Mouse (Mus musculus) heart, postnatal 36 days (tissue): ENCODE measurements around the gene Cenpv. TPM values are rescaled to one million over a fixed set of nuclear protein-coding genes. Genes with fewer than 3 reads are reported as not detected.

Source experiments
- DNase-seq, 2 experiments: peaks; one replicate each; pipeline ENCODE4 v3.0.0; 2021 to 2022
- intact Hi-C: fragments of 180-260 bp; cut with DNase I; formaldehyde crosslinking; loops from one replicate; pipeline ENCODE4 v1.15.1; 2025
- total RNA-seq, 2 experiments: library from RNA; stranded (reverse); gene quantifications; 2 replicates each; pipeline ENCODE4 v1.2.3; 2021

Gene Cenpv
- total RNA-seq, 2 experiments from 2014 or later: 22.8 to 25.0 TPM

DNA sequence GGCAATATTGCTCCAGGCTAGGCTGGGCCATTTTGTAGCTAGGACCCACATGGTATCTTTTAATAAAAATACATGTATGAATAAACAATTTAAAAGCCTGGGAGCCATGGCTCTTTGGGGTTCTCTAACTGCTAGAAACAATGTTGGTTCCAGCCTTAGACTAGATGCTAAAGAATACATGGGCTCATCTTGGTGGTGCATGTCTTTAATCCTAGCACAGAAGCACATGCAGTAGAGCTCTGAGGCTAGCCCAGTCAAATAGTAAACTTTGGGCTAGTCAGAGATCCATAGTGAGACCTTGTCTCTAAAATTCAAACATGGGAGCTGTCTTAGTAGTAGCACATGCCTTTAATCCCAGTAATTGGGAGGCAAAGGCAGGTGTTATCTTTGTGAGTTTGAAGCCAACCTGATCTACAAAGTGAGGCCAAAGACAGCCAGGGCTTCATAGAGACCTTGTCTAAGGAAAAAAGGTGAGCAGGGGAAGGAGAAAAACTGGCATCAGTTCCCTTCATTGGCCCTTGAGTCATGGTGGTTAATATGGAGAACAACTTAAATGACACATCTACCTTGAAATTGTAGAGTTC, 16.0 kb upstream of the Cenpv start:
- intact Hi-C loops: no loop called here
- no peak for DNase-seq

- no peak for DNase-seq
- intact Hi-C loops: no loop called here
Measured at GRCm38 (mm10) chr11:62554163-62554855, 15.2 kb upstream of the Cenpv start.

- intact Hi-C loops: no loop called here
- no peak for DNase-seq
Measured at GRCm38 (mm10) chr11:62553633-62554032, 14.6 kb upstream of the Cenpv start.

DNA sequence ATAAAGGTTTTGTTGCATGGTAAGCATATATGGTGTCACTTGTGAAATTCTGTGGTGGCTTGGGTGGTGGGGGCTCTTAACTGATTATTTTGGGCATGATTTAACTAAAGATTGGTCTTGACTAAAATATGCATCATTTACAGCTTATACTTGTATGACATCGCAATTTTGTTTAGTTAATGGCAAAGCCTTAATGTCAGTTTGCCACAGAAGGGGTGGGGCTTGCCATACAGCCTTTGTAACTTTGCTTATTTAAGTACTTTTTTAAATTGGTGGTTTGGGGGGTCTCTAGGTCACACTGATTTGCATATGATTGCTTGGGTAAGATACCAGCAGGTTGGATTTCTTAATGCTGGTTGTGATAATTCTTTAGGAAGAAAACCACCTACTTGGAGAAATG, 14.1 kb upstream of the Cenpv start:
- no peak for DNase-seq
- intact Hi-C loops: no loop called here

GRCm38 (mm10) chr11:62551226-62552119, 12.4 kb upstream of the Cenpv start:
- DNase-seq: peak; percentile 94 to 96
- intact Hi-C loops: loop anchor here (2.0 kb wide), 1 partner anchor 51 kb away; no protein-coding TSS in a partner anchor

- intact Hi-C loops: loop anchor here (1.0 to 2.0 kb wide), 2 partner anchors 52 to 93 kb away; no protein-coding TSS in a partner anchor
- DNase-seq: peak; percentile 98
Measured at GRCm38 (mm10) chr11:62550727-62551225, 11.7 kb upstream of the Cenpv start, which contains the start of gene Ubb. Ubb (plus strand) TSS chr11:62551171.

DNA sequence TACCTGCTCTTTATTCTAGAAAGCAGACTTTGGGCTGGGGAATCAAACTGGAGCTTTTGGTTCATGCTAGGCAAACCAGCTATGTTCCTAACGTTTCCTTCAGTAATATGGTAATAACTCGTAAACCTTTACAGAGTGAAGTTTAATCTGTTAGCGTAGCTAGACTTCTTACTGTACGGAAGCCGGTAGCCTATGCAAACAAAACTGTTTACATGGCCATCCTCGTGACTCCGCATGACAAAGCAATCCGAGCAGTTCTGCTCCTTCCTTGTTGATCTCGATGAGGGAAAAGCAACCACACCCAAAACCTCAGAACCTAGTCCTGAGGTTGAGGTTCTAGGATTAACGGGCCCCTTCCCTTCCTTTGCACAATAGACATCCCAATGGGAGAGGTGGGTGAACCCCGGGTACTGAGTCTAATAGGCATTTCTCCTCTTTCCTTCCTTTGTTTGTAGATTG, 11.2 kb upstream of the Cenpv start:
- peak; percentile 63 to 74 for DNase-seq
- intact Hi-C loops: loop anchor here (1.0 to 2.0 kb wide), 2 partner anchors 53 to 93 kb away; no protein-coding TSS in a partner anchor

DNA sequence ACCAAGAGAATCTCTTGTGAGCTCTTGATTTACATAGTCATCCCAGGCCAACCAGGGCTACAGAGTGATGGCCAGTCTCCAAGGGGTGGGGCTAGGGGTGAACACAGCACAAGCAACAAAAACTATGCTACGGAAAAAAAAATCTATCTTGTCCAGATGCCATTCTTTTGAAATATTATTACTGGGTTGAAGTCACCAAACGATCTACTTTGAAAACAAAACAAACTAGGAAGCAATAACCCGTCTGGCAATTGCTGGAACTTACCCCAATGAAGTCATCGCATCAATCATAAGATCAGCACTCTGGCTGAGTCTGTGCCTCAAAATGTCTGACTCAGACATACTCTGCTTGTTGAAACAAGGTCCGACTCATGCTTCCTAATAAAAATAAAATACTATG, 10.7 kb upstream of the Cenpv start:
- peak; percentile 74 to 75 for DNase-seq
- intact Hi-C loops: loop anchor here (1.0 to 2.0 kb wide), 2 partner anchors 53 to 92 kb away; no protein-coding TSS in a partner anchor

DNA sequence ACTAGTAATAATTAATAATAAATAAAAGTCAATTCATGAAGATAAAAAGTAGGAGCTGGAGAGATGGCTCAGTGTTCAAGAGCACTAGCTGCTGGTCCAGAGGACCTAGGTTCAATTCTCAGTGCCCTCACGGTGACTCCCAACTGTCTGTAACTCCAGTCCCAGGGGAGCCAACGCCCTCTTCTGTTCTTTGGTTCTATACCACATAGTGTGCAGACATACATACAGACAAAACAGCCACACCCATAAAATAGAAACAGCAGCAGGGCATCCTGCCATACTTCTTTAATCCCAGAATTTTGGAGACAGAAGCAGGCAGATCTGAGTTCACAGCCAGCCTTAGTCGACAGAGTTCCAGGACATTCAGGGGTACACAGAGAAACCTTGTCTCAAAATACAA, 4.9 kb upstream of the Cenpv start:
- DNase-seq: no peak
- intact Hi-C loops: no loop called here

DNA sequence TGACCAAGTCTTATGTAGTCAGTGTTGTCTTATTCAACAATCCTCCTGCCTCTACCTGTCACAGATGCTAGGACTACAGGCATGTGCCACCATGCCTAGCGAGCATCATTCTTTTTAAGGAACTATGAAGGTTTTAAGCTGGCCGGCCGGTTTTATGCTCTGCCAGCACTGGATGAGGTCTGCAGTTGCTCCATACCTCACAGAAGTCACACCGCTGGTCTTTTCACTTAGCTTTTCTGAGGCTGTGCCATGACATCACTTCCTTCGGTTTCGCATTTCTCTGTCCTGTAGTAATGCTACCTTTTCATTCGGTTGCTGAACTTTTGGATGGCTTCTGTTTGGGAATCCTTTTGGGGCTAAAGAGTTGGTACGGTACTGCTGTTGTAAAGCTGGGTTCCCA, 2.5 kb upstream of the Cenpv start:
- no peak for DNase-seq
- intact Hi-C loops: no loop called here

DNA sequence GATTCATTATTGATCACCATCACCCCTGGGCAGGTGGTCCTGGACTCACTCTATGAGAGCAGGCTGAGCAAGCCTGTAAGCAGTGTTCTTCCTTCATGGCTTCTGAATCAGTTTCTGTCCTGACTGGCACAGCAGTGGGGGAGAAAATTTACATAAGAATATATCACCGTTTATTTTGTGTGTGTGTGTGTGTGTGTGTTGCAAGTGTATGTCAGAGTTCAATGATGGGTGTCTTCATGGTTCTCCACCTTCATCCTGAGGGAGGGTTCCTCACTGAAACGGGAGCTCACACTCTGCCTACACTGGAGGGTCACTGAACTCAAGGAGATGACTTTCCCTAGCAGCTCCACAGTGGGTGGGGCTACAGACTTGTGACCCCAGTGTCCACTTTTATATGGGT, 1.9 kb upstream of the Cenpv start:
- intact Hi-C loops: no loop called here

DNA sequence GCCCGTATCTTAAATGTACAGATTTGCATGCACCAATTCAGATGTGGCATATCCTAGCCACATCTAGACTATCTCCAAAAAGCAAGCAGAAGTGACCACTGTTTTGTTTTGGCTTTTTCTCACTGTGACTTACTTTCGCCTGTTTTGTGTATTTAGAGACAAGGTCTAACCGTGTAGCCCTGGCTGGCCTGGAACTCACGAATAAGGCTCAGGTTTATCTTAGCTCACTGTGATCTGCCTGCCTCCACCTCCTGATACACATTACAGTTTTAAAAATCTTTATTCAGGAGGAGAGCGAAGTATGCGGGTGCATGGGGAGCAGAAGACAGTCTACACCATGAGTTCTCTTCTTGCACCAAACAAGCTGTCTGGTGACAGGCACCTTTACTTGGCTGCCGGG, 1.1 kb upstream of the Cenpv start:
- intact Hi-C loops: no loop called here
- DNase-seq: no peak

More for the DNA sequence above, 1.9 kb upstream of the Cenpv start:
- DNase-seq: no peak

GRCm38 (mm10) chr11:62538321-62539088, 556 bp downstream of the Cenpv start:
- DNase-seq: peak; percentile 60 to 76
- intact Hi-C loops: loop anchor here (2.0 to 5.0 kb wide), 2 partner anchors 36 to 81 kb away; partner anchors contain the start of genes Ncor1, Pigl and Trpv2

- intact Hi-C loops: loop anchor here (5.0 kb wide), 1 partner anchor 80 kb away; the partner anchor contains the start of genes Ncor1 and Pigl
- no peak for DNase-seq
Measured at GRCm38 (mm10) chr11:62537590-62537989, 1.5 kb downstream of the Cenpv start.

DNA sequence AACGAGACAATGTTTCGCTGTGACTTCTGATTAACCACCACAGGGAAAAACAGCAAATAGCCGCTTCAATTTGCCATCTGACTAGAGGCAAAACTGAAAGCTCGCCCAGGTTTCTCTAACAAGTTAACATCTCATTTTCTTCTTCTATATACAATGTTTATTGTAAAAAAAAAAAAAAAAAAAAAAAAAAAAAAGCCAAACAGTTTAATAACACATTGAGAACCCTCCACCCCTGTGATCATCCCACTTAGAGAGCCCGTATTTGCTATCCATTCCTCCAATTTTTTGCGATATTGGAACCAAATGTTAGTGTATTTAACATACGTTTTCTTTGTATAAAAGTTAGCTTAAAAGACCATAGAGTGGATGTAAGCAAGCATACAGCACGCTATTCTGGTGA, 2.0 kb downstream of the Cenpv start:
- intact Hi-C loops: loop anchor here (5.0 kb wide), 1 partner anchor 80 kb away; the partner anchor contains the start of genes Ncor1 and Pigl
- DNase-seq: no peak

DNA sequence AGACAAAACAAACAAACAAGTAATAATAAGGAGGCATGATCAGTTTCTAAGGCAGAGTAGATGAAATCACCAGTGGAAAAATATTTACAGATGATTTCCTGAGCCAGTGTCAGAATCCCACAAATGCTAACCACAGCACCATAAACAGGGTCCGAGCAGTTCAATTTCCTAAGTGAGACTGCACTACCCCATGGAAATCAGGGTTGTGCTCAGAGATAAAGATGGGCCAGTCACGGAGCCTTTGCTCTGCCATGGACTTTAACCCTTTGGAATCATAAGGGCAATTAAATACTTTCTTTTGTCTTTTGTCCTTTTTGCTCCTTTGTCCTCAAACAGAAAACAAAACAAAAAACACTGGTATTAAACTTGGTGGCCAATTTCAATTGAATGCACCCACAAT, 16.8 kb downstream of the Cenpv start:
- intact Hi-C loops: no loop called here
- DNase-seq: no peak

GRCm38 (mm10) chr11:62518991-62519390, 20.1 kb downstream of the Cenpv start:
- intact Hi-C loops: loop anchor here (10.0 kb wide), 1 partner anchor 56 kb away; the partner anchor contains the start of gene Trpv2
- no peak for DNase-seq

GRCm38 (mm10) chr11:62513311-62513710, 25.8 kb downstream of the Cenpv start:
- intact Hi-C loops: loop anchor here (10.0 kb wide), 1 partner anchor 61 kb away; the partner anchor contains the start of gene Trpv2
- DNase-seq: no peak

DNA sequence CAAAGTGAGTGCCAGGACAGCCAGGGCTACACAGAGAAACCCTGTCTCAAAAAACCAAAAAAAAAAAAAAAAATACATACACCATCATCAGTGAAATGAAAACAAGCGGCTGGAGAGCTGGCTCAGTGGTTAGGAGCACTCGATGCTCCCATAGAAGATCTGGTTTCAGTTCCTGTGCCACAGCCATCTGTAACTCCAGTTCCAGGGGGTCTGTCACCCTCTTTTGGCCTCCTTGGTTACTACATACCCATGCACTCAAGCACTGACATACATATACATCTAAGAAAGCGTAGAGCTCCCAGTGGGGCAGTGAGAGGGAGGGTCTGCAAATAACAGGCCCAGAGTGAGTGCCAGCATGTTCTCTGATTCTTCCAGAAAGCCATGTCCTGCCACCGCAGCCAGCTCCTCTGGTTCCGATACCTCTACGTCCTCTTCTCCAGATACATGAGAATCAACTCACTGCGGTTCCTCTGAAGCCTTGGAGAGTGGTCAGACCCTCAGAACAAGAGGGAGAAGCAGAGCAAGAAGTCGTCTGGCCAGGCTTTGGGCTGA, 26.5 kb downstream of the Cenpv start:
- intact Hi-C loops: loop anchor here (10.0 kb wide), 1 partner anchor 62 kb away; the partner anchor contains the start of gene Trpv2
- DNase-seq: no peak
